Mouse (Mus musculus) limb, embryonic 14.5 days (tissue): ENCODE measurements around the gene Prkn. TPM values are rescaled to one million over a fixed set of nuclear protein-coding genes. Genes with fewer than 3 reads are reported as not detected.

Experiments
- ATAC-seq: fragments of 200-750 bp; cut with Nextera tagmentation; 2 replicates; pipeline ENCODE4 v1.8.0; 2017; ENCODE audit warnings: low read depth, moderate number of reproducible peaks, moderate TSS enrichment; ENCODE audit not compliant: low FRiP score
- DNase-seq: peaks from one replicate; pipeline ENCODE4 v3.0.0-alpha.2; 2015; ENCODE audit warnings: low spot score
- H3K27ac ChIP-seq: fragments of 300-500 bp; sonication (generic); replicated peaks from 2 replicates; pipeline ENCODE4 v1.5.1; 2014; ENCODE audit warnings: low read depth, mild to moderate bottlenecking, low read length, moderate library complexity, mixed read lengths
- H3K27me3 ChIP-seq: fragments of 300-500 bp; sonication (generic); 2 replicates; pipeline ENCODE4 v1.6.1; 2014; ENCODE audit warnings: low read length, mixed read lengths; ENCODE audit not compliant: control insufficient read depth, insufficient read depth
- H3K36me3 ChIP-seq: fragments of 300-500 bp; sonication (generic); 2 replicates; pipeline ENCODE4 v1.6.1; 2014; ENCODE audit warnings: mild to moderate bottlenecking, low read length, moderate library complexity, mixed read lengths; ENCODE audit not compliant: control insufficient read depth, insufficient read depth
- H3K4me1 ChIP-seq: fragments of 300-500 bp; sonication (generic); 2 replicates; pipeline ENCODE4 v1.6.1; 2014; ENCODE audit warnings: antibody characterized with exemption, low read length, mixed read lengths; ENCODE audit not compliant: control insufficient read depth, insufficient read depth
- H3K4me2 ChIP-seq: fragments of 300-500 bp; sonication (generic); replicated peaks from 2 replicates; pipeline ENCODE4 v1.6.1; 2014; ENCODE audit warnings: low read depth, mild to moderate bottlenecking, low read length, moderate library complexity; ENCODE audit not compliant: severe bottlenecking
- H3K4me3 ChIP-seq: fragments of 300-500 bp; sonication (generic); replicated peaks from 2 replicates; pipeline ENCODE4 v1.5.1; 2014; ENCODE audit warnings: low read length
- H3K9ac ChIP-seq: fragments of 300-500 bp; sonication (generic); 2 replicates; pipeline ENCODE4 v1.6.1; 2014; ENCODE audit warnings: mild to moderate bottlenecking, low read depth, low read length, moderate library complexity; ENCODE audit not compliant: severe bottlenecking
- H3K9me3 ChIP-seq: fragments of 300-500 bp; sonication (generic); 2 replicates; pipeline ENCODE4 v1.6.1; 2016; ENCODE audit warnings: low read length; ENCODE audit not compliant: control insufficient read depth
- POLR2A ChIP-seq: fragments of 200-500 bp; IDR thresholded peaks from 2 replicates; pipeline ENCODE4 v1.8.0; 2012; ENCODE audit warnings: inconsistent platforms, mild to moderate bottlenecking, moderate library complexity, borderline replicate concordance; ENCODE audit not compliant: insufficient read depth, insufficient read length; ENCODE audit errors: extremely low read depth
- WGBS: fragments of 180-500 bp; shearing (Covaris S2); extraction: QIAGEN DNeasy Blood & Tissue Kit; methylation state at CpG from one replicate; pipeline ENCODE4 v1.1.7; 2014; 5-methylcytosine and 5-hydroxymethylcytosine counted together
- polyA plus RNA-seq, 2 experiments: library from polyadenylated mRNA; depleted of rRNA in 1 of 2; stranded (reverse) in 1 of 2; unstranded in 1 of 2; fragments of >200 nt; fragmentation: Nextera tagmentation in 1 of 2; extraction: Ambion mirVana in 1 of 2; gene quantifications; 2 replicates each; pipeline versions ENCODE4 v1.2.1 to v1.2.3; 2012 to 2014

Prkn gene
- polyA plus RNA-seq, 2 experiments, result 2.3 to 2.7 TPM

- no peak overlapping the region for H3K4me2 ChIP-seq
- no peak overlapping the region for H3K9ac ChIP-seq
- WGBS, result 85% methylated on average over 3 of the region's 3 CpGs
- no peaks in the 10 kb centered on the region for H3K4me1 ChIP-seq
- no peaks in the 10 kb centered on the region for H3K27me3 ChIP-seq
- no peak overlapping the region for H3K27ac ChIP-seq
- no peak for ATAC-seq
- no peak overlapping the region for H3K4me3 ChIP-seq
- DNase-seq, result no peak
- no peaks in the 10 kb centered on the region for H3K9me3 ChIP-seq
- H3K36me3 ChIP-seq, result no peaks in the 10 kb centered on the region
- TF ChIP-seq POLR2A, result no peak
These were observed 579.3 kb downstream of the Prkn start for GRCm38 (mm10) chr17:11419484-11419883.

GRCm38 (mm10) chr17:11420839-11421238, 580.7 kb downstream of the Prkn start:
- Histone ChIP-seq H3K9me3 (no peaks in the 10 kb centered on the region), H3K9ac (no peak overlapping the region), H3K4me3 (no peak overlapping the region), H3K27me3 (no peaks in the 10 kb centered on the region), H3K27ac (no peak overlapping the region), H3K4me1 (no peaks in the 10 kb centered on the region), H3K36me3 (no peaks in the 10 kb centered on the region), H3K4me2 (no peak overlapping the region)
- DNase-seq (no peak), ATAC-seq (no peak)
- WGBS, result 87% methylated on average over 6 of the region's 6 CpGs
- no peak for TF ChIP-seq POLR2A

- no peak for DNase-seq
- Histone ChIP-seq H3K4me1 (no peaks in the 10 kb centered on the region), H3K36me3 (no peaks in the 10 kb centered on the region), H3K9ac (no peak overlapping the region), H3K27ac (no peak overlapping the region), H3K4me3 (no peak overlapping the region), H3K27me3 (no peaks in the 10 kb centered on the region), H3K9me3 (no peaks in the 10 kb centered on the region), H3K4me2 (no peak overlapping the region)
- no peak for ATAC-seq
- WGBS, result 69% methylated on average over 5 of the region's 5 CpGs
- no peak for TF ChIP-seq POLR2A
These were observed 581.2 kb downstream of the Prkn start for GRCm38 (mm10) chr17:11421264-11421940.

DNA sequence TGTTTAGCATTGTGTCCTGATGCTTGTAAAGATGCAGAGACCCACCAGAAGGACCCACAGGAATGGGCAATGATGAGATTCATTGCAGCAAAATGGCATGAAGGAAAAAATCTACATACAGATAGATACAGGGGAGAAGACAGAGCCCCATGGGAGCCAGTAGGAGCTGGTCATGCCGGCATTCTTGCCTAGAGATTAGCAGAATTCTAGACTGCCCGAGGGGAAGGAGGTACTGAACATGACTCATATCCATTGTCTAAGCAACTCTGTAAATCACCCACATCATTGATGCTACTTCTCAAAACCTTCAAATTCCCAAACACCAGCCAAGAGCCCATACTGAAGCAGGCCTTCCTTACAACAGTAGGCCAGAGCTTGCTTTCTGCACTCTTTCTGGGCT, 591.1 kb downstream of the Prkn start:
- ATAC-seq (no peak), DNase-seq (no peak)
- Histone ChIP-seq H3K4me3 (no peak overlapping the region), H3K4me1 (no peaks in the 10 kb centered on the region), H3K27me3 (no peaks in the 10 kb centered on the region), H3K9ac (no peak overlapping the region), H3K36me3 (no peaks in the 10 kb centered on the region), H3K4me2 (no peak overlapping the region), H3K27ac (no peak overlapping the region), H3K9me3 (no peaks in the 10 kb centered on the region)
- TF ChIP-seq POLR2A, result no peak
- WGBS, result 91% methylated on average over 2 of the region's 2 CpGs

- no peaks in the 10 kb centered on the region for H3K36me3 ChIP-seq
- DNase-seq (no peak), ATAC-seq (no peak)
- no peak overlapping the region for H3K4me3 ChIP-seq
- TF ChIP-seq POLR2A, result no peak
- H3K9me3 ChIP-seq, result no peaks in the 10 kb centered on the region
- H3K4me1 ChIP-seq, result no peaks in the 10 kb centered on the region
- no peak overlapping the region for H3K9ac ChIP-seq
- H3K4me2 ChIP-seq, result no peak overlapping the region
- WGBS, result 83% methylated on average over 2 of the region's 2 CpGs
- H3K27me3 ChIP-seq, result no peaks in the 10 kb centered on the region
- H3K27ac ChIP-seq, result no peak overlapping the region
These were observed 592.4 kb downstream of the Prkn start for GRCm38 (mm10) chr17:11432593-11432992.
